Mouse (Mus musculus) heart, embryonic 15.5 days (tissue): ENCODE data around the gene Fam110a. TPM values are rescaled to one million over a fixed set of nuclear protein-coding genes. Genes with fewer than 3 reads are reported as not detected.

Source experiments
- ATAC-seq: fragments of 200-750 bp; cut with Nextera tagmentation; replicated peaks from 2 replicates; pipeline ENCODE4 v1.8.0; 2017; ENCODE audit warnings: low read depth, moderate TSS enrichment; ENCODE audit not compliant: insufficient number of reproducible peaks, insufficient read depth, low FRiP score
- H3K27ac ChIP-seq: fragments of 300-500 bp; sonication (generic); 2 replicates; pipeline ENCODE4 v1.5.1; 2015; ENCODE audit warnings: mild to moderate bottlenecking, inconsistent platforms
- H3K27me3 ChIP-seq: fragments of 300-500 bp; sonication (generic); 2 replicates; pipeline ENCODE4 v1.6.1; 2015; ENCODE audit warnings: inconsistent platforms
- H3K36me3 ChIP-seq: fragments of 300-500 bp; sonication (generic); 2 replicates; pipeline ENCODE4 v1.6.1; 2015; ENCODE audit warnings: mild to moderate bottlenecking, inconsistent platforms
- H3K4me1 ChIP-seq: fragments of 300-500 bp; sonication (generic); replicated peaks from 2 replicates; pipeline ENCODE4 v1.6.1; 2015; ENCODE audit warnings: inconsistent platforms
- H3K4me2 ChIP-seq: fragments of 300-500 bp; sonication (generic); 2 replicates; pipeline ENCODE4 v1.6.1; 2015; ENCODE audit warnings: inconsistent platforms, mild to moderate bottlenecking, moderate library complexity
- H3K4me3 ChIP-seq: fragments of 300-500 bp; sonication (generic); 2 replicates; pipeline ENCODE4 v1.5.1; 2015; ENCODE audit warnings: mild to moderate bottlenecking, inconsistent platforms
- H3K9ac ChIP-seq: fragments of 300-500 bp; sonication (generic); 2 replicates; pipeline ENCODE4 v1.6.1; 2015; ENCODE audit warnings: mild to moderate bottlenecking, inconsistent platforms
- H3K9me3 ChIP-seq: fragments of 300-500 bp; sonication (generic); replicated peaks from 2 replicates; pipeline ENCODE4 v1.6.1; 2016; ENCODE audit warnings: inconsistent platforms
- WGBS: fragments of 180-500 bp; shearing (Covaris S2); methylation state at CpG from one replicate; pipeline ENCODE4 v1.1.7; 2015; ENCODE audit warnings: mixed read lengths; 5-methylcytosine and 5-hydroxymethylcytosine counted together
- polyA plus RNA-seq: library from polyadenylated mRNA; unstranded; fragments of >200 nt; fragmentation: Nextera tagmentation; extraction: Ambion mirVana; gene quantifications from 2 replicates; pipeline ENCODE4 v1.2.1, GENCODE M21; 2015

Fam110a gene
- polyA plus RNA-seq, 1 experiment from 2014 or later, result 8.8 TPM

GRCm38 (mm10) chr2:151968451-151968850, 11.6 kb downstream of the Fam110a start:
- H3K27me3 ChIP-seq, result peaks cover 39% of the 10 kb centered on the region
- 78% methylated on average over 8 of the region's 8 CpGs for WGBS

GRCm38 (mm10) chr2:151967792-151968191, 12.2 kb downstream of the Fam110a start:
- Histone ChIP-seq H3K27ac (no peak overlapping the region), H3K9me3 (no peaks in the 10 kb centered on the region), H3K27me3 (peaks cover 36% of the 10 kb centered on the region), H3K36me3 (no peaks in the 10 kb centered on the region), H3K4me2 (no peak overlapping the region), H3K4me3 (no peak overlapping the region), H3K4me1 (peaks cover 47% of the 10 kb centered on the region), H3K9ac (no peak overlapping the region)
- WGBS, result 77% methylated on average over 2 of the region's 2 CpGs
- ATAC-seq, result no peak

More at GRCm38 (mm10) chr2:151968451-151968850, 11.6 kb downstream of the Fam110a start:
- Histone ChIP-seq H3K4me1 (peaks cover 47% of the 10 kb centered on the region), H3K9me3 (no peaks in the 10 kb centered on the region), H3K9ac (no peak overlapping the region), H3K36me3 (no peaks in the 10 kb centered on the region), H3K27ac (no peak overlapping the region), H3K4me3 (no peak overlapping the region), H3K4me2 (no peak overlapping the region)
- no peak for ATAC-seq

- no peak for ATAC-seq
- Histone ChIP-seq H3K27me3 (peaks cover 31% of the 10 kb centered on the region), H3K4me3 (no peak overlapping the region), H3K9me3 (no peaks in the 10 kb centered on the region), H3K9ac (no peak overlapping the region), H3K4me1 (peaks cover 48% of the 10 kb centered on the region), H3K36me3 (no peaks in the 10 kb centered on the region), H3K27ac (no peak overlapping the region), H3K4me2 (no peak overlapping the region)
- WGBS, result 47% methylated on average over 9 of the region's 9 CpGs
These were observed 12.8 kb downstream of the Fam110a start for GRCm38 (mm10) chr2:151967176-151967750.

GRCm38 (mm10) chr2:151964052-151964451, 16.0 kb downstream of the Fam110a start:
- H3K27me3 ChIP-seq, result peaks cover 11% of the 10 kb centered on the region; the same call in 1 of the 2 replicates
- no peak; the same call in 1 of the 2 replicates for ATAC-seq
- H3K27ac ChIP-seq, result peak overlapping the region; percentile 20
- H3K9ac ChIP-seq, result 0 out of 2 replicates have a peak overlapping the region, but pooled peaks have one; percentile 22
- H3K9me3 ChIP-seq, result no peaks in the 10 kb centered on the region
- H3K36me3 ChIP-seq, result no peaks in the 10 kb centered on the region
- H3K4me3 ChIP-seq, result no peak overlapping the region
- 13% methylated on average over 9 of the region's 9 CpGs for WGBS
- H3K4me1 ChIP-seq, result peaks cover 31% of the 10 kb centered on the region
- peak overlapping the region; percentile 50 for H3K4me2 ChIP-seq

GRCm38 (mm10) chr2:151963319-151963718, 16.7 kb downstream of the Fam110a start:
- WGBS, result 86% methylated on average over 5 of the region's 5 CpGs
- Histone ChIP-seq H3K9ac (no peak overlapping the region), H3K4me3 (no peak overlapping the region), H3K36me3 (no peaks in the 10 kb centered on the region), H3K9me3 (no peaks in the 10 kb centered on the region), H3K4me1 (peaks cover 26% of the 10 kb centered on the region), H3K27ac (no peak overlapping the region), H3K4me2 (no peak overlapping the region), H3K27me3 (peaks cover 4% of the 10 kb centered on the region; the same call in 1 of the 2 replicates)
- no peak for ATAC-seq

- H3K4me3 ChIP-seq, result no peak overlapping the region
- no peak overlapping the region for H3K9ac ChIP-seq
- no peaks in the 10 kb centered on the region for H3K36me3 ChIP-seq
- H3K9me3 ChIP-seq, result no peaks in the 10 kb centered on the region
- H3K27ac ChIP-seq, result peak overlapping the region; percentile 42; the same call in 1 of the 2 replicates
- peaks cover 26% of the 10 kb centered on the region for H3K4me1 ChIP-seq
- 36% methylated on average over 10 of the region's 10 CpGs for WGBS
- peak; percentile 74 for ATAC-seq
- H3K4me2 ChIP-seq, result no peak overlapping the region
- no peaks in the 10 kb centered on the region for H3K27me3 ChIP-seq
These were observed 17.5 kb downstream of the Fam110a start for GRCm38 (mm10) chr2:151962474-151962873.

- WGBS, result 61% methylated on average over 9 of the region's 9 CpGs
These were observed 18.5 kb downstream of the Fam110a start for GRCm38 (mm10) chr2:151961284-151962196.

GRCm38 (mm10) chr2:151959274-151959673, 20.7 kb downstream of the Fam110a start:
- no peak for ATAC-seq
- H3K4me2 ChIP-seq, result no peak overlapping the region
- H3K36me3 ChIP-seq, result no peaks in the 10 kb centered on the region
- H3K4me1 ChIP-seq, result peaks cover 27% of the 10 kb centered on the region
- no peak overlapping the region for H3K4me3 ChIP-seq
- no peaks in the 10 kb centered on the region for H3K9me3 ChIP-seq
- no peak overlapping the region for H3K9ac ChIP-seq
- H3K27me3 ChIP-seq, result no peaks in the 10 kb centered on the region
- H3K27ac ChIP-seq, result no peak overlapping the region
- 35% methylated on average over 5 of the region's 5 CpGs for WGBS

More at GRCm38 (mm10) chr2:151961284-151962196, 18.5 kb downstream of the Fam110a start:
- no peak overlapping the region for H3K4me3 ChIP-seq
- H3K9ac ChIP-seq, result no peak overlapping the region
- peaks cover 29% of the 10 kb centered on the region for H3K4me1 ChIP-seq
- H3K9me3 ChIP-seq, result no peaks in the 10 kb centered on the region
- no peaks in the 10 kb centered on the region for H3K27me3 ChIP-seq
- no peaks in the 10 kb centered on the region for H3K36me3 ChIP-seq
- no peak for ATAC-seq
- peak overlapping the region; percentile 12; the same call in 1 of the 2 replicates for H3K27ac ChIP-seq
- H3K4me2 ChIP-seq, result no peak overlapping the region

GRCm38 (mm10) chr2:151956500-151957137, 23.4 kb downstream of the Fam110a start:
- Histone ChIP-seq H3K4me3 (no peak overlapping the region), H3K27ac (no peak overlapping the region), H3K27me3 (no peaks in the 10 kb centered on the region), H3K9me3 (no peaks in the 10 kb centered on the region), H3K4me1 (peaks cover 8% of the 10 kb centered on the region), H3K36me3 (no peaks in the 10 kb centered on the region), H3K9ac (no peak overlapping the region), H3K4me2 (no peak overlapping the region)
- no peak for ATAC-seq
- WGBS, result 46% methylated on average over 4 of the region's 4 CpGs

- Histone ChIP-seq H3K9me3 (no peaks in the 10 kb centered on the region), H3K4me2 (no peak overlapping the region), H3K36me3 (no peaks in the 10 kb centered on the region), H3K27me3 (peaks cover 5% of the 10 kb centered on the region; the same call in 1 of the 2 replicates), H3K9ac (no peak overlapping the region), H3K27ac (no peak overlapping the region), H3K4me3 (no peak overlapping the region), H3K4me1 (peaks cover 5% of the 10 kb centered on the region; the same call in 1 of the 2 replicates)
- ATAC-seq, result no peak
- WGBS, result 79% methylated on average over 8 of the region's 8 CpGs
These were observed 26.4 kb downstream of the Fam110a start for GRCm38 (mm10) chr2:151953665-151954064.
